Mouse (Mus musculus) thymus, adult 2 months (tissue): ENCODE data around the gene Med25.

Experiments
- CTCF ChIP-seq: fragments of 200-500 bp; IDR thresholded peaks from 2 replicates; pipeline ENCODE4 v1.5.1; 2012; ENCODE audit warnings: mild to moderate bottlenecking, control low read depth, low read length, moderate library complexity, borderline replicate concordance; ENCODE audit not compliant: control insufficient read depth, poor library complexity, insufficient read depth; ENCODE audit errors: extremely low read depth
- POLR2A ChIP-seq: fragments of 200-500 bp; IDR thresholded peaks from 2 replicates; pipeline ENCODE4 v1.6.1; 2012; ENCODE audit warnings: mild to moderate bottlenecking, low read length, control low read depth, moderate library complexity; ENCODE audit not compliant: control insufficient read depth, poor library complexity, insufficient read depth; ENCODE audit errors: extremely low read depth

DNA sequence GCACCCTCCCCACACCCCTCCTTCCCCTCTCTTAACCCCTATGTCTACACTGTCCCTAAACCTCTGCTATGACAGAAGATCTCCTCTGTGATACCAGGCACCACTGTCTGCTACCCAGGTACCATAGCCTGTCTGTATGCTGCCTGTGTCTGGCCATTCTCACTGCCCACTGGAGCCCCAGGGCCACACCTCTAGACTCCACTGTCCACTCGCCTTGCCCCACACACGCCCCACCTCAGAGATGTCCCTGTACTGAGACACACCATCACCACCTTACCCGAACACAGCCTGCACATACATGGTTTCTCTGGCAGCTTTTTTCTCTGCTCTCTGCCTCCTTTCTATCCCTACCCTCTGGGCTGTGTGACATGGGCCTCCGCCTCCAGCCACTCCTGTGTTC lies 24.4 kb upstream of the Med25 start:
- TF ChIP-seq POLR2A (no peak), CTCF (no peak)
